Mouse (Mus musculus) cerebellum, postnatal 36 days (tissue): ENCODE measurements around the gene Hexb.
"Not testable (repeated sequence)": the region's sequence is repeated elsewhere in the genome, so short reads cannot be mapped to it uniquely, and the experiment has no call there.

Experiments used
- DNase-seq, 2 experiments: peaks; one replicate each; pipeline ENCODE4 v3.0.0; 2021 to 2022; ENCODE audit warnings: mixed read lengths in 2 of 2

Gene Hexb

GRCm38 (mm10) chr13:97178943-97179342, 19.2 kb downstream of the Hexb start:
- no peak for DNase-seq

DNA sequence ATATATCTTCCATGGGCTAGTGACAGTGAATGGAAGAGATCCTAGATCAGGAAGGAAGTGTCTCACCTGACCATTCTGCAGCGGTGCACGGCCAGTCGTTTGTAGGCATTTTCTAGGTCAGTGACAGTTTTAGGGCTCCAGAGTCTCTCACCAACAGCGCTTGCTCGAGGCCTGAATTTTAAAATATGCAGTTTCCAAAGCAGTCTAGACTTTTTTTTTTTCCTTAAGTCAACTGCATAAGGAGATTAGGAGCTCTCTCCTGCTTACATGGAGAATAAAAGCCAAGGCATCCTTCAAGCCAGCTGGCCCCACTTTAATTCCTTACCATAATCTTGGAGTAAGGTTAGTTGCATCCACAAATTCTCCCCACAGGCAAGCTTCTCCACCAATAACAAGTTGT, 21.4 kb downstream of the Hexb start:
- no peak for DNase-seq

DNA sequence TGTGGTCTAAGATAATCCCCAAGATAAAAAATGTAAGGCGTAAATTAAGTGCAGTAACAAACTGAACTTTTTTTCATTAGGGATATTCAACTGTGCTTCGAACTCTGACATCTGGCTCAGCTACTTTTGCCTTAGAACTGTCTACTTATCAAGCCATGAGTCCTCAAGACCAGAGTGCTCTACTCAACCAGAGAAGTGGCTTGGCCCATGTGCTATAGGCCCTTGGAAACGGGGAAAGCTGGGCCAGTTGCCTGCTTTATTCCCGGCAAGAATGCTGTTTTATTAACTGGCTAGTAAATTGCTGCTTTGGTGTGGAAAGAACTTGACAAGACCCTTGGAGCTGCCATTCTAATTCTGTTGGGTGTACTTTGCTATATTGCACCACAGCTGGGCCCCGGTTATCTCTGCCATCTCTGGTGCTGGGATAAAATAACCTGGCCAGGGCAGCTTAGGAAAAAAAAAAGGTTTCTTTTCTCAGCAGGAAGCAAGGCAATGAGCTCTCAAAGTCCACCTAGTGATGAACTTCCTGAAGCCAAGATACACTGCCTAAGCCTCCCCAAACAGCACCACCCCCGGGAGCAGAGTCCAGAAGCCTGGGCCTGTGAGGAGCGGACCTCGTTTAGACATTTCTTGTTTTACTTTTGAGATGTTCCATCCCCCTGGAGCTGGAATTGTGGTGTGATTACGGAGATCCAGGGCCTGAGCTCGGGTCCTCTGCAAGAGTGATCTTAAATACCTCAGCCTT, 22.5 kb downstream of the Hexb start:
- DNase-seq, result no peak

DNA sequence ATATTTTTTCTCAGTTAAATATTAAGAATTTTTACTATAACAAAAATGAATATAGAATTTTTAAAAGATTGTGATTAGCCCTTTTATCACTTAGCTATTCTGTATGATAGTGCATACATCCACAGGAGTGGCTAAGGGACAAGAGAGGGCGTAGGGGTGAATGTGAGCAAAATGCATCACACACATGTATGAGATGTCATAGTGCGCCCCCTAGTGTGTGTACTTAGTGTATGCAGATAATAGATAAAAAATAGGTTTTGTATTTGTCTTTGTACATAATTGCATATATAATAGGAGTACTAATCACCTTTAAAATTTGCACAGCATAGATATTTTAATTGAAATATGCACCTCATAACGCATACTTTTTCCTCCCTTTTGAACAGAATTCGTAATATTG, 52.3 kb downstream of the Hexb start:
- peak; percentile 34 to 47 for DNase-seq

DNA sequence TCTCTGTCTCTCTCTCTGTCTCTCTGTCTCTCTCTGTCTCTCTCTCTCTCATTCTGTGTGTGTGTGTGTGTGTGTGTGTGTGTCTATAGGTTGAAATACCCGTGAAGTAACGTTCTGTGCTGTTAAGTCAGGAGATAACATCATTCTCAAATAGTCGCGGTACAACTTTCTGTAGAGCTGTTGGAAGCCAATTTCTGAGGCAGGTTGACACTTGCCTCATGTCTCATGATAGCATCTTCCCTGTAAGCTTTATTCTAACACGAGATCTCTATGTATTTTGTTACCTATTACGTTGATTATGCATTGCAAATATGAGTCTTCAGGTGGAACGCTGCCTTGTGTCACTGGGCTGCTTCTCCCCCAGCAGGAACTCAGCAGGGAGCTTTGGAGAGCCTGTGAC, 55.8 kb downstream of the Hexb start:
- DNase-seq, result no peak

GRCm38 (mm10) chr13:97138404-97138931, 59.7 kb downstream of the Hexb start:
- not testable (repeated sequence) for DNase-seq

GRCm38 (mm10) chr13:97137466-97138400, 60.4 kb downstream of the Hexb start, which contains the start of the genes Gfm2 and Nsa2:
Gfm2 (plus strand) TSS chr13:97137937.
Nsa2 (minus strand) TSS chr13:97137937.
- DNase-seq, result peak; percentile 86 to 92

- not testable (repeated sequence) for DNase-seq
Observed at GRCm38 (mm10) chr13:97130413-97130812, 67.7 kb downstream of the Hexb start.

- not testable (repeated sequence) for DNase-seq
Observed at GRCm38 (mm10) chr13:97129654-97130053, 68.5 kb downstream of the Hexb start.
